Mouse (Mus musculus) olfactory bulb, adult 2 months (tissue): Measurements from ENCODE around the gene Eif4a2.

ENCODE experiments used
- CTCF ChIP-seq: fragments of 200-500 bp; IDR thresholded peaks from 2 replicates; pipeline ENCODE4 v1.5.1; 2012; ENCODE audit warnings: low read depth, mild to moderate bottlenecking, low read length, moderate library complexity; ENCODE audit not compliant: insufficient read depth
- POLR2A ChIP-seq: fragments of 200-500 bp; IDR thresholded peaks from 2 replicates; pipeline ENCODE4 v1.6.1; 2012; ENCODE audit warnings: mild to moderate bottlenecking, low read depth, low read length, moderate library complexity; ENCODE audit not compliant: insufficient read depth

GRCm38 (mm10) chr16:23159749-23160148, 52.5 kb downstream of the Eif4a2 start:
- TF ChIP-seq CTCF, result no peak
- TF ChIP-seq POLR2A, result no peak
